Mouse (Mus musculus) heart, adult 11 months (tissue): Measurements from ENCODE around the gene Aprt.
"Not testable (repeated sequence)": the region's sequence is repeated elsewhere in the genome, so short reads cannot be mapped to it uniquely, and the experiment has no call there.

Source experiments
- DNase-seq: peaks from one replicate; pipeline ENCODE4 v3.0.0; 2022

Aprt gene

GRCm38 (mm10) chr8:122585411-122585891 is 8.7 kb upstream of the Aprt start:
- no peak for DNase-seq

- no peak for DNase-seq
Measured at GRCm38 (mm10) chr8:122584981-122585380, 8.3 kb upstream of the Aprt start.

GRCm38 (mm10) chr8:122580926-122581325 is 4.2 kb upstream of the Aprt start:
- no peak for DNase-seq

- DNase-seq, result no peak
Measured at GRCm38 (mm10) chr8:122579196-122579595, 2.5 kb upstream of the Aprt start.

- no peak for DNase-seq
Measured at GRCm38 (mm10) chr8:122577116-122577515, 407 bp upstream of the Aprt start.

- peak; percentile 94 for DNase-seq
Measured at GRCm38 (mm10) chr8:122575735-122576647, 718 bp downstream of the Aprt start.

- DNase-seq, result peak; percentile 94
Measured at GRCm38 (mm10) chr8:122575286-122575685, 1.4 kb downstream of the Aprt start.

- no peak for DNase-seq
Measured at GRCm38 (mm10) chr8:122574667-122575251, 1.9 kb downstream of the Aprt start.

GRCm38 (mm10) chr8:122574264-122574663 is 2.4 kb downstream of the Aprt start:
- DNase-seq, result no peak

GRCm38 (mm10) chr8:122573577-122573976 is 3.1 kb downstream of the Aprt start:
- no peak for DNase-seq

GRCm38 (mm10) chr8:122573176-122573575 is 3.5 kb downstream of the Aprt start:
- not testable (repeated sequence) for DNase-seq

- no peak for DNase-seq
Measured at GRCm38 (mm10) chr8:122572751-122573150, 4.0 kb downstream of the Aprt start.

GRCm38 (mm10) chr8:122571750-122572267 is 4.9 kb downstream of the Aprt start:
- DNase-seq, result peak; percentile 91

GRCm38 (mm10) chr8:122571153-122571552 is 5.6 kb downstream of the Aprt start:
- DNase-seq, result no peak

- peak; percentile 91 for DNase-seq
Measured at GRCm38 (mm10) chr8:122569996-122570395, 6.7 kb downstream of the Aprt start.

- no peak for DNase-seq
Measured at GRCm38 (mm10) chr8:122569329-122569728, 7.4 kb downstream of the Aprt start.

- DNase-seq, result peak; percentile 94
Measured at GRCm38 (mm10) chr8:122568881-122569309, 7.8 kb downstream of the Aprt start.

GRCm38 (mm10) chr8:122568109-122568504 is 8.6 kb downstream of the Aprt start:
- DNase-seq, result no peak

GRCm38 (mm10) chr8:122567361-122568108 is 9.2 kb downstream of the Aprt start, which contains the start of gene Cdt1:
Gene Cdt1, plus strand, starts transcription at chr8:122568015.
- DNase-seq, result peak; percentile 100

GRCm38 (mm10) chr8:122566766-122567165 is 9.9 kb downstream of the Aprt start:
- peak; percentile 97 for DNase-seq

- peak; percentile 93 for DNase-seq
Measured at GRCm38 (mm10) chr8:122564363-122565352, 12.1 kb downstream of the Aprt start.

- DNase-seq, result peak; percentile 97
Measured at GRCm38 (mm10) chr8:122561199-122561598, 15.5 kb downstream of the Aprt start.
